Mouse (Mus musculus): ENCODE data around the gene B3glct. TPM values are rescaled to one million over a fixed set of nuclear protein-coding genes. Genes with fewer than 3 reads are reported as not detected.

B3glct gene
- polyA plus RNA-seq, 1 experiment from 2014 or later, result 11.4 TPM

DNA sequence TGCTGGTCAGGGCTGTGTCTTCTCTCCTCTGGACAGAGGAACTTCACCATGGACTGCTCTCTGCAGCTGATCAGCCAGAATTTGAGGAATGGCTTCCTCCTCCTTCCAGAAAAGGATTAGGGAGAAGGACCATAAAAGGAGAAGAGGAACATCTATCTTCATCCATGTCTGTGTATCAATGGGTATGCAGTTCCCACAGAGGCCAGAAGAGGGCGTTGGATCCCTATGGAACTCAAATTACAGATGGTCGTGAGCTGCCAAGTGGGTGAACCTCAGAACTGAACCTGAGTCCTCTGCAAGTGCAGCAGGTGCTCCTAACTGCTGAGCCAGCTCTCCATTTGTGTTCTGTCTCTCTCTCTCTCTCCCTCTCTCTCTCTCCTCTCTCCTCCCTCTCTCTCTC is 15.2 kb downstream of the B3glct start:
- H3K9me3 ChIP-seq (ENCODE audit: control insufficient read depth, low read length), result no peaks in the 10 kb centered on the region
- ATAC-seq, result no peak
- no peak overlapping the region for H3K27ac ChIP-seq (ENCODE audit: low read length)
- no peaks in the 10 kb centered on the region for H3K27me3 ChIP-seq (replicated peaks; ENCODE audit: control insufficient read depth, insufficient read depth, low read length)
- no peak overlapping the region for H3K4me3 ChIP-seq (ENCODE audit: low read length)
- no peaks in the 10 kb centered on the region; the same call in 1 of the 2 replicates for H3K36me3 ChIP-seq (ENCODE audit: control insufficient read depth, insufficient read depth, low read length)
- no peak overlapping the region for H3K9ac ChIP-seq (ENCODE audit: low read depth, low read length)
- 81% methylated on average over 2 of the region's 2 CpGs for WGBS
- no peak overlapping the region for H3K4me2 ChIP-seq (ENCODE audit: low read depth, low read length)
- no peaks in the 10 kb centered on the region for H3K4me1 ChIP-seq (ENCODE audit: control insufficient read depth, insufficient read depth, low read length)

DNA sequence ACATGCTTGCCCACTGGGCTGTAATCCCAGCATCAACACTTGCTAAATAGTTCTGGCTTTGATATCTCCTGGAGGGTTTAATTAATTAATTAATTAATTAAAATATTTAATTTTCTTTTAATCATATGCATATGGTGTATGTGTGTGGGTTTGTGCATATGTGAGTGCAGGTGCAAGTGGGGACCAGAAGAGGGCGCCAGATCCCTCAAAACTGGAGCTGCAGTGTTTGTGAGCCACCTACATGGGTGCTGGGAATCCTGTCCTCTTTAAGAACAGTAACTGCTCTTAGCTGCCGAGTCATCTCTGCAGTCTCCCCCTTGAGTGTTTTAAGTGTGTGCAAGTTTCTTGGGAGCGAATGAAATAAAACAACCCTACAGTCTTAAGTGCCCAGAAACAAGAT is 15.9 kb downstream of the B3glct start:
- no peak overlapping the region for H3K9ac ChIP-seq (ENCODE audit: low read depth, low read length)
- H3K4me2 ChIP-seq (ENCODE audit: low read depth, low read length), result no peak overlapping the region
- no peak overlapping the region for H3K27ac ChIP-seq (ENCODE audit: low read length)
- H3K36me3 ChIP-seq (ENCODE audit: control insufficient read depth, insufficient read depth, low read length), result no peaks in the 10 kb centered on the region; the same call in 1 of the 2 replicates
- H3K4me1 ChIP-seq (ENCODE audit: control insufficient read depth, insufficient read depth, low read length), result no peaks in the 10 kb centered on the region
- no peaks in the 10 kb centered on the region for H3K9me3 ChIP-seq (ENCODE audit: control insufficient read depth, low read length)
- H3K27me3 ChIP-seq (replicated peaks; ENCODE audit: control insufficient read depth, insufficient read depth, low read length), result no peaks in the 10 kb centered on the region
- 77% methylated on average over 3 of the region's 3 CpGs for WGBS
- no peak for ATAC-seq
- H3K4me3 ChIP-seq (ENCODE audit: low read length), result no peak overlapping the region

DNA sequence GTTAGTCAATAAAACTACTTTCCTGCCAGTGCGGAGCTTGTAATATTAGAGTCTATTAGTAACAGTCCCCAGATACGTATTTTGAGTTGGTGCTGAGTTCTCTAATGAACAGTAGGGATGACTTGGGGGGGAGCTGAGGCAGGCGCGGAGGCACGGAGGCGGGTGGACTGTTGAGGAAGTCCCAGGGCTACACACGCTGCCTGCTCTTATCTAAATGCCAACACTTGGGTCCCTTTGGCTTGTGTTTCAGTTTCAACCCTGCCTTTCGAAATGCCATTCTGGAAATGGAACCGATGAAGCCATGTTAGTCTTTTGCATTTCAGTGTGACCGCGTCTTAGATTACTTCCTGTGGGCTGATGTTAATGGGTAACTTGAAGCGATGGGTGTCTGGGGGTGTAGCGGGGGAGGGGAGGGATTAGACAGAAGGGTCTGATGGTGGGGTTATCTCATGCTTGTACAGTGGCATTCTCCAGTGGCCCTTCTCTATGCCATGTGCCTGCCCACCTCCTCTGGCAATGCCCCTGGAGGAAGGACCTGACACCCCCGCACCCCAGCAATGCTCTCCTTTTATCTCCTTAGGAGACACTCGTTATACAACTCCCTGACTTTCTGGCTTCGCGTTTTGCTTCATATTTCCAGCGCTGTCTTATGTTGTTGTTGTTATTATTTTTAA is 17.2 kb downstream of the B3glct start:
- Histone ChIP-seq H3K4me2 (ENCODE audit: low read depth, low read length) (no peak overlapping the region), H3K9ac (ENCODE audit: low read depth, low read length) (no peak overlapping the region), H3K9me3 (ENCODE audit: control insufficient read depth, low read length) (no peaks in the 10 kb centered on the region), H3K36me3 (ENCODE audit: control insufficient read depth, insufficient read depth, low read length) (no peaks in the 10 kb centered on the region; the same call in 1 of the 2 replicates), H3K27me3 (replicated peaks; ENCODE audit: control insufficient read depth, insufficient read depth, low read length) (no peaks in the 10 kb centered on the region), H3K4me1 (ENCODE audit: control insufficient read depth, insufficient read depth, low read length) (no peaks in the 10 kb centered on the region), H3K27ac (ENCODE audit: low read length) (no peak overlapping the region), H3K4me3 (ENCODE audit: low read length) (no peak overlapping the region)
- WGBS, result 87% methylated on average over 18 of the region's 18 CpGs
- ATAC-seq, result no peak

DNA sequence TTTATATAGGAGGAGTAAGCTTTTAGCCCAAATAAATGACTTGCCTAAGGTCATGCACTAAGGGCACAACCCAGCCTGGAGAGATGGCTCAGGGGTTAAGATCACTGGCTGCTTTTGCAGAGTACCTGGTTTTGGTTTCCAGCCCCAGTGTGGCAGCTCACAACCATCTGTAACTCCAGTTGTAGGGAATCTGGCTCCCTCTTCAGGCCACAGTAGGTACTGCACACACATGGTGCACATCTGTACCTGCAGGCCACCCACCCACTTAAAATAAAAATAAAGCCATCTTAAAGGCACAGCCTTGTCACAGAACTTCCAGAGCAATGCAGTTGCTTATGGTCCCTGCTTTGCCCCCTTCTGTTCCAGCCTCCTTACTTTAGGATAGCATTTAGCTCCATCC is 24.7 kb downstream of the B3glct start:
- no peak overlapping the region for H3K4me2 ChIP-seq (ENCODE audit: low read depth, low read length)
- H3K36me3 ChIP-seq (ENCODE audit: control insufficient read depth, insufficient read depth, low read length), result no peaks in the 10 kb centered on the region; the same call in 1 of the 2 replicates
- no peaks in the 10 kb centered on the region for H3K9me3 ChIP-seq (ENCODE audit: control insufficient read depth, low read length)
- no peaks in the 10 kb centered on the region for H3K4me1 ChIP-seq (ENCODE audit: control insufficient read depth, insufficient read depth, low read length)
- no peaks in the 10 kb centered on the region for H3K27me3 ChIP-seq (replicated peaks; ENCODE audit: control insufficient read depth, insufficient read depth, low read length)
- H3K27ac ChIP-seq (ENCODE audit: low read length), result no peak overlapping the region
- no peak for ATAC-seq
- no peak overlapping the region for H3K9ac ChIP-seq (ENCODE audit: low read depth, low read length)
- H3K4me3 ChIP-seq (ENCODE audit: low read length), result no peak overlapping the region

DNA sequence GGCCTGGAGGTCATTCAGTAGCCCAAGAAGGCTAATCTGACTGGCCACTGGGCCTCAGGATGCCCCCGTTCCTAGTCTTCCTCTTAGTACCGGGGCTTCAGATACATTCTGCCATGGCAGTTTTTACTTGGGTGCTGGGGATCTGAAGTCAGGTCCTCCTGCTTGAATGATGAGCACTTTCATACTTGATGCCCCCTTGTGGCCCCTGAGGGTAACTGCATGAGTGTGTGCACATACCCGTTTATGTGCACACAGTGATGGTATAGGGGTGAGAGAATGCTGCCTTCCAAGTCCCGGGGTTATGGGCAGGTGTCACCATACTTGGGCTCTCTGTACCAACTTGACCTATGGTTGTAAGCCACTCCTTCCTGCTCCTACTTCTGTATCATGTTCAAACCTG is 33.5 kb downstream of the B3glct start:
- no peak overlapping the region for H3K9ac ChIP-seq (ENCODE audit: low read depth, low read length)
- no peak overlapping the region for H3K27ac ChIP-seq (ENCODE audit: low read length)
- no peaks in the 10 kb centered on the region for H3K27me3 ChIP-seq (replicated peaks; ENCODE audit: control insufficient read depth, insufficient read depth, low read length)
- no peaks in the 10 kb centered on the region for H3K9me3 ChIP-seq (ENCODE audit: control insufficient read depth, low read length)
- H3K4me3 ChIP-seq (ENCODE audit: low read length), result no peak overlapping the region
- H3K4me1 ChIP-seq (ENCODE audit: control insufficient read depth, insufficient read depth, low read length), result no peaks in the 10 kb centered on the region
- 88% methylated on average over 4 of the region's 4 CpGs for WGBS
- no peak overlapping the region for H3K4me2 ChIP-seq (ENCODE audit: low read depth, low read length)
- no peak for ATAC-seq
- no peaks in the 10 kb centered on the region for H3K36me3 ChIP-seq (ENCODE audit: control insufficient read depth, insufficient read depth, low read length)

DNA sequence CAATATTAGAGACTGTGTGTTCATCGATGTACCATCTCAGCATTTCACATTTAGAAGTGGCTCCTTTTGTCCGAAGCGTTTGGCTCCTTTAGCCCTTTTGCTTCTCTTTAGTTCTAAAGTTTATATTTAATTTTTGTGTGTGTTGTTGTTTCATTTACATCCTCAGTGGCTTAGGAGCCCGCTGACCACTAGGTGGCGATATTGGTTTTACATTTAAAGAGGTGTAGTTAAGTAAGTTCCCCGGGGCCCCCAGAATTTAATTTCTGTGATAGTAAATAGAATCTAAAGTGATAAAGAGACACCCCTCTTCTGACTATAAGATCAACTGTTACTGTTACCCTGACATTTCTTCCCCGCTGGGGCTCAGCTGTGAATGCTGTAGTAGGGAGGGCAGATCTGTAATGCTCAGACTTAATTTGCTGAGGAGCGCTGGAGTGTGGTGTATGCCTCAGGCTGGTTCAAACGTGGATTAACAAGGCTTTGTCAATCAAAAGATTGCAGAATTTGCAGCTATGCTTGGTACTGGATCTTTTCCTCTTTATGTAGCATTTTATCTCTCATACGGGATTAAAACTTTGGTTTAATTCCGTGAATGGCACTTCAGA is 35.2 kb downstream of the B3glct start:
- 52% methylated on average over 11 of the region's 11 CpGs for WGBS
- no peak for ATAC-seq
- Histone ChIP-seq H3K27me3 (replicated peaks; ENCODE audit: control insufficient read depth, insufficient read depth, low read length) (no peaks in the 10 kb centered on the region), H3K4me1 (ENCODE audit: control insufficient read depth, insufficient read depth, low read length) (no peaks in the 10 kb centered on the region), H3K4me3 (ENCODE audit: low read length) (no peak overlapping the region), H3K9me3 (ENCODE audit: control insufficient read depth, low read length) (no peaks in the 10 kb centered on the region), H3K4me2 (ENCODE audit: low read depth, low read length) (no peak overlapping the region), H3K9ac (ENCODE audit: low read depth, low read length) (no peak overlapping the region), H3K36me3 (ENCODE audit: control insufficient read depth, insufficient read depth, low read length) (no peaks in the 10 kb centered on the region), H3K27ac (ENCODE audit: low read length) (no peak overlapping the region)

DNA sequence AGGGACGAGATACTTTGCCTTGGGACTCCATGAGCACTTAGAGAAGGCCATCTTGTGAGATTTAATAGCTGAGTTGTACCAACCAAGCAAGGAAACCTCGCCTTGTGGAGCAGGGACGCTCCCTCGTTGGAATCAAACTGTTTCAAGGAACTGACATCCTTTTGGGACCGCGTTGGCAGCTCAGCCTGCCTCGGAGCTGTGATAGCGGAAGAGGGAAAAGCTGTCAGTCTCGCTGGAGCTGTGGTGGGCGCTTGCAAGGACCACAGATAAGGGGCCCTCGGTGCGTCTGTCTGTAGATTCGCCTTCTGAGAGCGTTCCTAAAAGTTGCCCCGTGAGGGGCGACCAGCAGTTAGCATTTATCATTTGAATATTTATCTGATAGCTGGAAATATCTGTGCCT is 35.8 kb downstream of the B3glct start:
- ATAC-seq, result no peak
- Histone ChIP-seq H3K9ac (ENCODE audit: low read depth, low read length) (no peak overlapping the region), H3K27me3 (replicated peaks; ENCODE audit: control insufficient read depth, insufficient read depth, low read length) (no peaks in the 10 kb centered on the region), H3K27ac (ENCODE audit: low read length) (no peak overlapping the region), H3K4me2 (ENCODE audit: low read depth, low read length) (no peak overlapping the region), H3K9me3 (ENCODE audit: control insufficient read depth, low read length) (no peaks in the 10 kb centered on the region), H3K36me3 (ENCODE audit: control insufficient read depth, insufficient read depth, low read length) (no peaks in the 10 kb centered on the region), H3K4me3 (ENCODE audit: low read length) (no peak overlapping the region), H3K4me1 (ENCODE audit: control insufficient read depth, insufficient read depth, low read length) (no peaks in the 10 kb centered on the region)
- 77% methylated on average over 16 of the region's 16 CpGs for WGBS

DNA sequence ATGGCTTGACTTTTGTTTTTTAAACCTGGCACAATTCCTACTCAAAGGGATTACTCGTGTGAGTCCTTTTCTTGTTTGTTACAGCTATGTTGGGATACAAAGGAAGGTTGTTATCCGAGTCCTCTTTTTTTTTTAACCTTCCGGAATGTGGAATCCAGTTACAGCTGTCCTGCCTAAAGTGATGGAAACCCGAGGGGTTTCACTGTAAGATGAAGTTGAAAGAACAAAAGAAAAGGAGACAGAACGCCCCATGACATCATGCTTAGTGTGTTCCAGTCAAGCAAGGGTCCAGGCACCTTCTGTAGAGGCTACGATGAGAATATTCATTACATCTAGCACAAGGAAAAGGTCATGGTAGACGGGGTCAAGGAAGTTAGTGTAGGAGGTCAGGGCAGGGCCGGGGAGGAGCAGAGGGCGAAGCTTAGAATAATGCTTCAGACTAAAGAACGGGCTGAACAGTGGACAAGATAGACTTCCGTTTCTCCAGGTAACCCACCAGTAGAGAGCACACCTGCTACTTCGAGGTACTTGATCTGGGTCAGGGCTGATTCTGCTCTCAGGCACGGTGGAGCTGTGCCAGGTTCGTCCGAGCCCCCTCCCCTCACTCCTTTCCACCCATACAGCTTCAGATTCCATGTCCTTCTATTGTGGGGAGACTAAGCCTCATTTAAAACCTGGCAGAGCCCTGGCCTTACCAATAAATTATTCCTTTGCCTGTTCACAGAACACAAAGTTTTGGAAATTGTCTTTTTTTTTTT is 37.7 kb downstream of the B3glct start:
- no peak overlapping the region for H3K4me2 ChIP-seq (ENCODE audit: low read depth, low read length)
- no peaks in the 10 kb centered on the region for H3K36me3 ChIP-seq (ENCODE audit: control insufficient read depth, insufficient read depth, low read length)
- no peak for ATAC-seq
- H3K27me3 ChIP-seq (replicated peaks; ENCODE audit: control insufficient read depth, insufficient read depth, low read length), result no peaks in the 10 kb centered on the region
- H3K4me1 ChIP-seq (ENCODE audit: control insufficient read depth, insufficient read depth, low read length), result no peaks in the 10 kb centered on the region
- no peak overlapping the region for H3K27ac ChIP-seq (ENCODE audit: low read length)
- H3K4me3 ChIP-seq (ENCODE audit: low read length), result no peak overlapping the region
- no peak overlapping the region for H3K9ac ChIP-seq (ENCODE audit: low read depth, low read length)
- H3K9me3 ChIP-seq (ENCODE audit: control insufficient read depth, low read length), result no peaks in the 10 kb centered on the region
- WGBS, result 61% methylated on average over 15 of the region's 15 CpGs

DNA sequence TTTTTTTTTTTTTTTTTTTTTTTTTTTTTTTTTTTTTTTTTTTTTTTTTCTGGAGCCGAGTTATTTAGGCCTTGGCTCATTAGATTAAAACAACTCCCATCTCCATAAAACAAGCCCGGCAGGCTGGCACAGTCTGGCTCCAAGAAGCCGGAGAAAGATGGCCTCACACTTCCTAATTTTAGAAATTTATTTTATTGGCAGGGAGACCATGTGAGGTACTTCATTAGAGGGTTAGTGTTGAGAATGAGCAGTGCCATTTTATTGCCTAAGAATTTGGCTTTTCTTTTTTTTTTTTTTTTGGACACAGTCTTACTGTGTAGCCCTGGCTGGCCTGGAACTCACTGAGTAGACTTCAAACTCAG is 38.3 kb downstream of the B3glct start:
- 61% methylated on average over 3 of the region's 3 CpGs for WGBS
- H3K9me3 ChIP-seq (ENCODE audit: control insufficient read depth, low read length), result no peaks in the 10 kb centered on the region
- no peak overlapping the region for H3K4me3 ChIP-seq (ENCODE audit: low read length)
- no peak overlapping the region for H3K4me2 ChIP-seq (ENCODE audit: low read depth, low read length)
- no peaks in the 10 kb centered on the region for H3K4me1 ChIP-seq (ENCODE audit: control insufficient read depth, insufficient read depth, low read length)
- ATAC-seq, result no peak
- H3K36me3 ChIP-seq (ENCODE audit: control insufficient read depth, insufficient read depth, low read length), result no peaks in the 10 kb centered on the region
- no peak overlapping the region for H3K9ac ChIP-seq (ENCODE audit: low read depth, low read length)
- no peak overlapping the region for H3K27ac ChIP-seq (ENCODE audit: low read length)
- H3K27me3 ChIP-seq (replicated peaks; ENCODE audit: control insufficient read depth, insufficient read depth, low read length), result no peaks in the 10 kb centered on the region

Data from intestine, embryonic 16.5 days (tissue).